Mouse (Mus musculus) intestine, postnatal 0 days (tissue): ENCODE data around the gene Lat. TPM values are rescaled to one million over a fixed set of nuclear protein-coding genes. Genes with fewer than 3 reads are reported as not detected.

Source experiments
- ATAC-seq: fragments of 200-750 bp; cut with Nextera tagmentation; 2 replicates; pipeline ENCODE4 v1.8.0; 2017; ENCODE audit warnings: mild to moderate bottlenecking, moderate TSS enrichment, moderate library complexity
- H3K27ac ChIP-seq: fragments of 300-500 bp; sonication (generic); 2 replicates; pipeline ENCODE4 v1.5.1; 2014; ENCODE audit warnings: mild to moderate bottlenecking, low read depth, low read length, moderate library complexity
- H3K27me3 ChIP-seq: fragments of 300-500 bp; sonication (generic); replicated peaks from 2 replicates; pipeline ENCODE4 v1.6.1; 2014; ENCODE audit warnings: low read length, mixed read lengths; ENCODE audit not compliant: control insufficient read depth, insufficient read depth
- H3K36me3 ChIP-seq: fragments of 300-500 bp; sonication (generic); 2 replicates; pipeline ENCODE4 v1.6.1; 2014; ENCODE audit warnings: mild to moderate bottlenecking, moderate library complexity; ENCODE audit not compliant: control insufficient read depth, insufficient read depth
- H3K4me1 ChIP-seq: fragments of 300-500 bp; sonication (generic); replicated peaks from 2 replicates; pipeline ENCODE4 v1.6.1; 2014; ENCODE audit warnings: antibody characterized with exemption, low read length, mixed read lengths; ENCODE audit not compliant: control insufficient read depth, insufficient read depth
- H3K4me2 ChIP-seq: fragments of 300-500 bp; sonication (generic); replicated peaks from 2 replicates; pipeline ENCODE4 v1.6.1; 2014; ENCODE audit warnings: low read depth, mild to moderate bottlenecking, moderate library complexity
- H3K4me3 ChIP-seq: fragments of 300-500 bp; sonication (generic); 2 replicates; pipeline ENCODE4 v1.5.1; 2014; ENCODE audit warnings: low read depth, low read length
- H3K9ac ChIP-seq: fragments of 300-500 bp; sonication (generic); 2 replicates; pipeline ENCODE4 v1.6.1; 2014; ENCODE audit warnings: mild to moderate bottlenecking, low read depth, low read length
- H3K9me3 ChIP-seq: fragments of 300-500 bp; sonication (generic); 2 replicates; pipeline ENCODE4 v1.6.1; 2016; ENCODE audit warnings: mixed run types; ENCODE audit not compliant: control insufficient read depth
- CTCF ChIP-seq: sonication (generic); IDR thresholded peaks from 2 replicates; pipeline ENCODE4 v1.5.1; 2016; ENCODE audit warnings: low read depth, mild to moderate bottlenecking, control low read depth, antibody characterized with exemption, moderate library complexity
- WGBS: fragments of 180-500 bp; shearing (Covaris S2); extraction: QIAGEN DNeasy Blood & Tissue Kit; methylation state at CpG from one replicate; pipeline ENCODE4 v1.1.7; 2014; 5-methylcytosine and 5-hydroxymethylcytosine counted together
- polyA plus RNA-seq: library from polyadenylated mRNA; unstranded; fragments of >200 nt; fragmentation: Nextera tagmentation; extraction: Ambion mirVana; gene quantifications from 2 replicates; pipeline ENCODE4 v1.2.1, GENCODE M21; 2015

The Lat gene
- polyA plus RNA-seq, 1 experiment from 2014 or later, result 0.65 TPM

DNA sequence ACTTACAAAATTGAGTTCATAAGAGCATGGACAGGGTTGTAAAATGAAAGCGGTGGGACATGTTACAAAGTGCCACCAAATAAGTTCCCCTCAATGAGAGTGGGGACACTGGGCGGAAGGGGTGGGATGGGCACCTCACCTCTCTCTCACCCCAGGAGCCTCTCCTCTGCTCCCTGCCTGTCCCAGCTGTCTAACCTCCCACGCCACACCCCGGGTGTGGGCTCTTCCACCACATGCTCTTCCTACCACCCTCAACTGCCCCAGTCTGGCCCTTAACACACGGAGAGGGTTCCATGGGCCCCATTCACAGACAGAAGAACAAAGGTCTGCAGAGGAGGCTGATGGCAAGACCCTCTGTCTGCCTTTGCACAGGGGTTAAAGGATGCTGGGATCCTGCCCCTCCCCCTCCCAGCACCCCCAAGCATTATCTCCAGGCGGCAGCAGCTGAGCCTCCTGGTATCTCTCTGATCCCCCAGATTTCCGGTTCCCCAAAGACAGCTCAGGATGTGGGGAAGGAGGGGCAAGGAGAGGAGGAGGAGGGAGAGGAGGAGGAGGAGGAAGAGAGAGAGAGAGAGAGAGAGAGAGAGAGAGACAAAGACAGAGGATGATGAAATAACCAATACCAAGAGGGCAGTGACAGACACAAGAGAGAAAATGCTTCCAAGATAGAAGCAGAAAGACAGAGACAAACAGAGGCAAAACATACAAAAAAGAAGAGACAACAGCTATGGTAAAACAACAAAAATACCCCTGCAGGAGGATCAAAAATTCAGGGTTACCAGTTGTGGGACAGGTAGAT, 12.4 kb downstream of the Lat start:
- no peak overlapping the region for H3K9ac ChIP-seq
- no peaks in the 10 kb centered on the region for H3K9me3 ChIP-seq
- 43% methylated on average over 7 of the region's 7 CpGs for WGBS
- no peaks in the 10 kb centered on the region for H3K4me1 ChIP-seq
- no peak overlapping the region for H3K4me2 ChIP-seq
- H3K27ac ChIP-seq, result no peak overlapping the region
- TF ChIP-seq CTCF, result no peak
- no peaks in the 10 kb centered on the region for H3K27me3 ChIP-seq
- H3K36me3 ChIP-seq, result no peaks in the 10 kb centered on the region
- no peak overlapping the region for H3K4me3 ChIP-seq
- no peak for ATAC-seq

- Histone ChIP-seq H3K9me3 (no peaks in the 10 kb centered on the region), H3K27me3 (no peaks in the 10 kb centered on the region), H3K36me3 (no peaks in the 10 kb centered on the region), H3K27ac (no peak overlapping the region), H3K4me2 (no peak overlapping the region), H3K9ac (no peak overlapping the region), H3K4me3 (no peak overlapping the region), H3K4me1 (no peaks in the 10 kb centered on the region)
- 38% methylated on average over 5 of the region's 5 CpGs for WGBS
- TF ChIP-seq CTCF, result no peak
- no peak for ATAC-seq
Measured at GRCm38 (mm10) chr7:126355847-126356597, 13.3 kb downstream of the Lat start.

GRCm38 (mm10) chr7:126354738-126355614, 14.4 kb downstream of the Lat start:
- no peak for ATAC-seq
- WGBS, result 42% methylated on average over 14 of the region's 14 CpGs
- H3K27me3 ChIP-seq, result no peaks in the 10 kb centered on the region

GRCm38 (mm10) chr7:126353994-126354365, 15.4 kb downstream of the Lat start:
- TF ChIP-seq CTCF, result no peak
- H3K27me3 ChIP-seq, result no peaks in the 10 kb centered on the region
- no peak overlapping the region for H3K4me3 ChIP-seq
- H3K27ac ChIP-seq, result no peak overlapping the region
- WGBS, result 93% methylated on average over 3 of the region's 3 CpGs
- no peak overlapping the region for H3K4me2 ChIP-seq
- ATAC-seq, result no peak
- no peaks in the 10 kb centered on the region for H3K4me1 ChIP-seq
- H3K9ac ChIP-seq, result no peak overlapping the region
- no peaks in the 10 kb centered on the region for H3K9me3 ChIP-seq
- no peaks in the 10 kb centered on the region for H3K36me3 ChIP-seq

More at GRCm38 (mm10) chr7:126354738-126355614, 14.4 kb downstream of the Lat start:
- Histone ChIP-seq H3K4me1 (no peaks in the 10 kb centered on the region), H3K9ac (no peak overlapping the region), H3K4me2 (no peak overlapping the region), H3K27ac (no peak overlapping the region), H3K36me3 (no peaks in the 10 kb centered on the region), H3K4me3 (no peak overlapping the region), H3K9me3 (no peaks in the 10 kb centered on the region)
- TF ChIP-seq CTCF, result no peak

- no peak overlapping the region for H3K27ac ChIP-seq
- H3K9me3 ChIP-seq, result no peaks in the 10 kb centered on the region
- 64% methylated on average over 11 of the region's 11 CpGs for WGBS
- no peaks in the 10 kb centered on the region for H3K4me1 ChIP-seq
- H3K36me3 ChIP-seq, result no peaks in the 10 kb centered on the region
- no peak for ATAC-seq
- TF ChIP-seq CTCF, result no peak
- H3K27me3 ChIP-seq, result no peaks in the 10 kb centered on the region
- H3K4me3 ChIP-seq, result no peak overlapping the region
- no peak overlapping the region for H3K9ac ChIP-seq
- H3K4me2 ChIP-seq, result no peak overlapping the region
Measured at GRCm38 (mm10) chr7:126353251-126353993, 15.9 kb downstream of the Lat start.
